Mouse (Mus musculus): Measurements from ENCODE around the gene Uhrf1bp1. TPM values are rescaled to one million over a fixed set of nuclear protein-coding genes. Genes with fewer than 3 reads are reported as not detected.

Uhrf1bp1 gene
- polyA plus RNA-seq, 2 experiments, result 8.0 to 13.5 TPM

GRCm38 (mm10) chr17:27873583-27873982, 17.3 kb downstream of the Uhrf1bp1 start:
- 57% methylated on average over 3 of the region's 3 CpGs for WGBS
- Histone ChIP-seq H3K4me3 (replicated peaks; ENCODE audit: low read length) (no peak overlapping the region), H3K4me1 (ENCODE audit: control insufficient read depth, insufficient read depth, low read length) (no peaks in the 10 kb centered on the region), H3K27me3 (ENCODE audit: control insufficient read depth, insufficient read depth, low read length) (no peaks in the 10 kb centered on the region), H3K9ac (ENCODE audit: low read depth, low read length, severe bottlenecking) (no peak overlapping the region), H3K4me2 (replicated peaks; ENCODE audit: low read depth, low read length, severe bottlenecking) (no peak overlapping the region), H3K27ac (replicated peaks; ENCODE audit: low read depth, low read length) (no peak overlapping the region), H3K9me3 (ENCODE audit: control insufficient read depth, low read length) (no peaks in the 10 kb centered on the region), H3K36me3 (ENCODE audit: control insufficient read depth, insufficient read depth, low read length) (0 out of 2 replicates have a peak, but pooled peaks cover 15% of the 10 kb centered on the region)
- no peak for DNase-seq (ENCODE audit: low spot score)
- no peak for ATAC-seq (ENCODE audit: low FRiP score, low read depth)
- TF ChIP-seq POLR2A (IDR thresholded peaks at IDR 0.05; ENCODE audit: borderline replicate concordance, extremely low read depth, insufficient read depth, insufficient read length), result no peak

GRCm38 (mm10) chr17:27874510-27874909, 18.3 kb downstream of the Uhrf1bp1 start:
- TF ChIP-seq POLR2A (IDR thresholded peaks at IDR 0.05; ENCODE audit: borderline replicate concordance, extremely low read depth, insufficient read depth, insufficient read length), result no peak

GRCm38 (mm10) chr17:27881518-27881917, 25.3 kb downstream of the Uhrf1bp1 start:
- Histone ChIP-seq H3K27ac (replicated peaks; ENCODE audit: low read depth, low read length) (no peak overlapping the region), H3K4me1 (ENCODE audit: control insufficient read depth, insufficient read depth, low read length) (no peaks in the 10 kb centered on the region), H3K9ac (ENCODE audit: low read depth, low read length, severe bottlenecking) (no peak overlapping the region), H3K4me2 (replicated peaks; ENCODE audit: low read depth, low read length, severe bottlenecking) (no peak overlapping the region), H3K27me3 (ENCODE audit: control insufficient read depth, insufficient read depth, low read length) (no peaks in the 10 kb centered on the region), H3K4me3 (replicated peaks; ENCODE audit: low read length) (no peak overlapping the region), H3K9me3 (ENCODE audit: control insufficient read depth, low read length) (no peaks in the 10 kb centered on the region), H3K36me3 (ENCODE audit: control insufficient read depth, insufficient read depth, low read length) (peaks cover 81% of the 10 kb centered on the region)
- DNase-seq (ENCODE audit: low spot score) (peak; percentile 33), ATAC-seq (ENCODE audit: low FRiP score, low read depth) (no peak)
- TF ChIP-seq POLR2A (IDR thresholded peaks at IDR 0.05; ENCODE audit: borderline replicate concordance, extremely low read depth, insufficient read depth, insufficient read length), result no peak
- WGBS, result 70% methylated on average over 11 of the region's 11 CpGs

More at GRCm38 (mm10) chr17:27874510-27874909, 18.3 kb downstream of the Uhrf1bp1 start:
- Histone ChIP-seq H3K36me3 (ENCODE audit: control insufficient read depth, insufficient read depth, low read length) (peaks cover 19% of the 10 kb centered on the region), H3K9ac (ENCODE audit: low read depth, low read length, severe bottlenecking) (no peak overlapping the region), H3K4me3 (replicated peaks; ENCODE audit: low read length) (no peak overlapping the region), H3K4me1 (ENCODE audit: control insufficient read depth, insufficient read depth, low read length) (no peaks in the 10 kb centered on the region), H3K4me2 (replicated peaks; ENCODE audit: low read depth, low read length, severe bottlenecking) (no peak overlapping the region), H3K27me3 (ENCODE audit: control insufficient read depth, insufficient read depth, low read length) (no peaks in the 10 kb centered on the region), H3K9me3 (ENCODE audit: control insufficient read depth, low read length) (no peaks in the 10 kb centered on the region), H3K27ac (replicated peaks; ENCODE audit: low read depth, low read length) (no peak overlapping the region)
- DNase-seq (ENCODE audit: low spot score) (no peak), ATAC-seq (ENCODE audit: low FRiP score, low read depth) (no peak)
- 62% methylated on average over 5 of the region's 5 CpGs for WGBS

- ATAC-seq (ENCODE audit: low FRiP score, low read depth) (no peak), DNase-seq (ENCODE audit: low spot score) (no peak)
- Histone ChIP-seq H3K27me3 (ENCODE audit: control insufficient read depth, insufficient read depth, low read length) (no peaks in the 10 kb centered on the region), H3K4me3 (replicated peaks; ENCODE audit: low read length) (no peak overlapping the region), H3K9me3 (ENCODE audit: control insufficient read depth, low read length) (no peaks in the 10 kb centered on the region), H3K4me2 (replicated peaks; ENCODE audit: low read depth, low read length, severe bottlenecking) (no peak overlapping the region), H3K36me3 (ENCODE audit: control insufficient read depth, insufficient read depth, low read length) (peaks cover 86% of the 10 kb centered on the region), H3K4me1 (ENCODE audit: control insufficient read depth, insufficient read depth, low read length) (no peaks in the 10 kb centered on the region), H3K27ac (replicated peaks; ENCODE audit: low read depth, low read length) (no peak overlapping the region), H3K9ac (ENCODE audit: low read depth, low read length, severe bottlenecking) (no peak overlapping the region)
- TF ChIP-seq POLR2A (IDR thresholded peaks at IDR 0.05; ENCODE audit: borderline replicate concordance, extremely low read depth, insufficient read depth, insufficient read length), result no peak
- 88% methylated on average over 8 of the region's 8 CpGs for WGBS
These were observed 26.9 kb downstream of the Uhrf1bp1 start for GRCm38 (mm10) chr17:27883129-27883528.

GRCm38 (mm10) chr17:27883994-27884393, 27.8 kb downstream of the Uhrf1bp1 start:
- H3K9me3 ChIP-seq (ENCODE audit: control insufficient read depth, low read length), result no peaks in the 10 kb centered on the region
- 91% methylated on average over 6 of the region's 6 CpGs for WGBS
- no peak overlapping the region for H3K4me3 ChIP-seq (replicated peaks; ENCODE audit: low read length)
- H3K9ac ChIP-seq (ENCODE audit: low read depth, low read length, severe bottlenecking), result no peak overlapping the region
- TF ChIP-seq POLR2A (IDR thresholded peaks at IDR 0.05; ENCODE audit: borderline replicate concordance, extremely low read depth, insufficient read depth, insufficient read length), result no peak
- H3K36me3 ChIP-seq (ENCODE audit: control insufficient read depth, insufficient read depth, low read length), result peaks cover 89% of the 10 kb centered on the region
- DNase-seq (ENCODE audit: low spot score) (no peak), ATAC-seq (ENCODE audit: low FRiP score, low read depth) (no peak)
- no peak overlapping the region for H3K27ac ChIP-seq (replicated peaks; ENCODE audit: low read depth, low read length)
- no peaks in the 10 kb centered on the region for H3K4me1 ChIP-seq (ENCODE audit: control insufficient read depth, insufficient read depth, low read length)
- H3K4me2 ChIP-seq (replicated peaks; ENCODE audit: low read depth, low read length, severe bottlenecking), result no peak overlapping the region
- H3K27me3 ChIP-seq (ENCODE audit: control insufficient read depth, insufficient read depth, low read length), result no peaks in the 10 kb centered on the region

Data from limb, embryonic 14.5 days (tissue).